In genomic region chr7:127479318-127480225, GRCm38 (mm10) we compare ENCODE assay signal across 7 mouse cellular contexts. TPM values are rescaled to one million over a fixed set of nuclear protein-coding genes. Genes with fewer than 3 reads are reported as not detected.
DNase-seq lines count a peak whose midpoint lies in the region; ATAC-seq lines count a peak whose summit lies in the region.

No protein-coding gene starts in this region.

- no peaks in the 10 kb centered on the region for H3K9me3 ChIP-seq in embryonic facial prominence, embryonic 14.5 days (ENCODE audit: control insufficient read depth, low read length)
- H3K9me3 ChIP-seq in hindbrain, embryonic 13.5 days, result no peaks in the 10 kb centered on the region
- H3K9me3 ChIP-seq in liver, embryonic 15.5 days (replicated peaks), result no peaks in the 10 kb centered on the region

- H3K27ac ChIP-seq in embryonic facial prominence, embryonic 14.5 days (replicated peaks; ENCODE audit: low read depth, low read length), result peak overlapping the region; percentile 97
- H3K27ac ChIP-seq in hindbrain, embryonic 13.5 days, result peak overlapping the region; percentile 94
- H3K27ac ChIP-seq in liver, embryonic 15.5 days (replicated peaks), result peak overlapping the region; percentile 99

- DNase-seq in 3134 (ENCODE audit: extremely low read depth, insufficient read length, low spot score) (peak; percentile 23), A20 (ENCODE audit: low read depth, low spot score) (peak; percentile 68), MN1 (ENCODE audit: low spot score) (no peak)
- peak; percentile 9 for DNase-seq in embryonic facial prominence, embryonic 14.5 days (ENCODE audit: low spot score)
- DNase-seq in spleen, adult 12 weeks (ENCODE audit: low spot score), result peak; percentile 32

- H3K27me3 ChIP-seq in embryonic facial prominence, embryonic 14.5 days (replicated peaks; ENCODE audit: control insufficient read depth, insufficient read depth, low read length), result no peaks in the 10 kb centered on the region
- no peaks in the 10 kb centered on the region for H3K27me3 ChIP-seq in hindbrain, embryonic 13.5 days
- no peaks in the 10 kb centered on the region for H3K27me3 ChIP-seq in liver, embryonic 15.5 days

- H3K4me3 ChIP-seq in embryonic facial prominence, embryonic 14.5 days (ENCODE audit: low read depth, low read length), result peak overlapping the region; percentile 97
- H3K4me3 ChIP-seq in hindbrain, embryonic 13.5 days, result peak overlapping the region; percentile 97
- peak overlapping the region; percentile 99 for H3K4me3 ChIP-seq in liver, embryonic 15.5 days (replicated peaks)

- no peak for ATAC-seq in embryonic facial prominence, embryonic 14.5 days (ENCODE audit: low read depth)
- no peak for ATAC-seq in hindbrain, embryonic 13.5 days (ENCODE audit: low FRiP score)
- ATAC-seq in liver, embryonic 15.5 days (ENCODE audit: insufficient read depth), result no peak

- H3K36me3 ChIP-seq in embryonic facial prominence, embryonic 14.5 days (ENCODE audit: control insufficient read depth, insufficient read depth, low read length), result peaks cover 66% of the 10 kb centered on the region
- peaks cover 59% of the 10 kb centered on the region for H3K36me3 ChIP-seq in hindbrain, embryonic 13.5 days
- peaks cover 65% of the 10 kb centered on the region for H3K36me3 ChIP-seq in liver, embryonic 15.5 days (replicated peaks)

- 5% methylated on average over 27 of the region's 48 CpGs for WGBS in embryonic facial prominence, embryonic 14.5 days
- WGBS in hindbrain, embryonic 13.5 days, result 5% methylated on average over 47 of the region's 48 CpGs
- WGBS in liver, embryonic 15.5 days (ENCODE audit: insufficient replicate concordance), result 3% methylated on average over 48 of the region's 48 CpGs

- H3K9ac ChIP-seq in embryonic facial prominence, embryonic 14.5 days (ENCODE audit: low read depth, low read length), result peak overlapping the region; percentile 96
- H3K9ac ChIP-seq in hindbrain, embryonic 13.5 days, result peak overlapping the region; percentile 99
- H3K9ac ChIP-seq in liver, embryonic 15.5 days, result peak overlapping the region; percentile 99

- peaks cover 11% of the 10 kb centered on the region for H3K4me1 ChIP-seq in embryonic facial prominence, embryonic 14.5 days (ENCODE audit: control insufficient read depth, insufficient read depth, low read length)
- peaks cover 44% of the 10 kb centered on the region for H3K4me1 ChIP-seq in hindbrain, embryonic 13.5 days (replicated peaks)
- H3K4me1 ChIP-seq in liver, embryonic 15.5 days (replicated peaks), result peaks cover 57% of the 10 kb centered on the region

- H3K4me2 ChIP-seq in embryonic facial prominence, embryonic 14.5 days (ENCODE audit: low read depth, low read length), result peak overlapping the region; percentile 98
- peak overlapping the region; percentile 100 for H3K4me2 ChIP-seq in hindbrain, embryonic 13.5 days
- peak overlapping the region; percentile 93 for H3K4me2 ChIP-seq in liver, embryonic 15.5 days

RNA-seq across cellular contexts. Expression of gene Fbrs, which starts 0.6 kb away (rescaled TPM):
- 14.3 and 15.0 TPM in 2 replicates for polyA plus RNA-seq in embryonic facial prominence, embryonic 14.5 days (2014; fragmentation: Nextera tagmentation; extraction: Ambion mirVana)
- polyA plus RNA-seq in hindbrain, embryonic 13.5 days (2015; fragmentation: Nextera tagmentation; extraction: Ambion mirVana), result 10.8 and 13.7 TPM in 2 replicates
- polyA plus RNA-seq in liver, embryonic 15.5 days (2015; fragmentation: Nextera tagmentation; extraction: Ambion mirVana), result 5.5 and 5.6 TPM in 2 replicates

RNA-seq across cellular contexts. Expression of gene Prr14, which starts 20.2 kb away (rescaled TPM):
- 40.4 and 41.9 TPM in 2 replicates for polyA plus RNA-seq in embryonic facial prominence, embryonic 14.5 days (2014; fragmentation: Nextera tagmentation; extraction: Ambion mirVana)
- polyA plus RNA-seq in hindbrain, embryonic 13.5 days (2015; fragmentation: Nextera tagmentation; extraction: Ambion mirVana), result 40.5 and 44.0 TPM in 2 replicates
- polyA plus RNA-seq in liver, embryonic 15.5 days (2015; fragmentation: Nextera tagmentation; extraction: Ambion mirVana), result 19.8 and 22.4 TPM in 2 replicates

RNA-seq across cellular contexts. Expression of gene Zfp689, which starts 30.6 kb away (rescaled TPM):
- 7.1 and 7.6 TPM in 2 replicates for polyA plus RNA-seq in embryonic facial prominence, embryonic 14.5 days (2014; fragmentation: Nextera tagmentation; extraction: Ambion mirVana)
- 15.0 and 16.2 TPM in 2 replicates for polyA plus RNA-seq in hindbrain, embryonic 13.5 days (2015; fragmentation: Nextera tagmentation; extraction: Ambion mirVana)
- polyA plus RNA-seq in liver, embryonic 15.5 days (2015; fragmentation: Nextera tagmentation; extraction: Ambion mirVana), result 2.1 TPM in 2 replicates

RNA-seq across cellular contexts. Expression of gene Srcap, which starts 32.2 kb away (rescaled TPM):
- 41.5 and 42.0 TPM in 2 replicates for polyA plus RNA-seq in embryonic facial prominence, embryonic 14.5 days (2014; fragmentation: Nextera tagmentation; extraction: Ambion mirVana)
- 51.3 and 53.7 TPM in 2 replicates for polyA plus RNA-seq in hindbrain, embryonic 13.5 days (2015; fragmentation: Nextera tagmentation; extraction: Ambion mirVana)
- polyA plus RNA-seq in liver, embryonic 15.5 days (2015; fragmentation: Nextera tagmentation; extraction: Ambion mirVana), result 15.0 and 18.9 TPM in 2 replicates

RNA-seq across cellular contexts. Expression of gene Gm42715, which starts 39.8 kb away (rescaled TPM):
- polyA plus RNA-seq in embryonic facial prominence, embryonic 14.5 days (2014; fragmentation: Nextera tagmentation; extraction: Ambion mirVana), result 12.2 and 13.2 TPM in 2 replicates
- 17.6 and 19.0 TPM in 2 replicates for polyA plus RNA-seq in hindbrain, embryonic 13.5 days (2015; fragmentation: Nextera tagmentation; extraction: Ambion mirVana)
- polyA plus RNA-seq in liver, embryonic 15.5 days (2015; fragmentation: Nextera tagmentation; extraction: Ambion mirVana), result 5.2 and 5.5 TPM in 2 replicates
